Mouse (Mus musculus): ENCODE measurements around the gene Ly6g5b. TPM values are rescaled to one million over a fixed set of nuclear protein-coding genes. Genes with fewer than 3 reads are reported as not detected.

Ly6g5b gene
- polyA plus RNA-seq, 1 experiment = 1.0 TPM

- 9% methylated on average over 48 of the region's 48 CpGs for WGBS
- Histone ChIP-seq H3K4me3 (ENCODE audit: insufficient read depth, low read depth, low read length) (peak within 1 kb of the TSS; percentile 47), H3K27me3 (replicated peaks; ENCODE audit: control insufficient read depth, insufficient read depth, low read length) (no peaks in the 10 kb centered on the region), H3K36me3 (ENCODE audit: control insufficient read depth, insufficient read depth, low read length) (no peaks in the 10 kb centered on the region), H3K4me1 (ENCODE audit: control insufficient read depth, insufficient read depth, low read length) (no peaks in the 10 kb centered on the region; the same call in 1 of the 2 replicates), H3K27ac (ENCODE audit: insufficient read depth, low read depth, low read length) (peak within 1 kb of the TSS; percentile 65)
- peak; percentile 83 for DNase-seq
- no peak for TF ChIP-seq POLR2A (IDR thresholded peaks at IDR 0.05; ENCODE audit: low read depth, low read length)
- TF ChIP-seq CTCF (conservative IDR thresholded peaks at IDR 0.05; ENCODE audit: insufficient read depth, insufficient read length, low read depth, low read length) = no peak
These were observed 50.0 kb downstream of the Ly6g5b start, which contains the start of gene Ly6g6c for GRCm38 (mm10) chr17:35064951-35065947. TSS of gene Ly6g6c (plus strand) at chr17:35065388.

- peak overlapping the region; percentile 65 for H3K27ac ChIP-seq (ENCODE audit: insufficient read depth, low read depth, low read length)
- 43% methylated on average over 10 of the region's 10 CpGs for WGBS
- H3K27me3 ChIP-seq (replicated peaks; ENCODE audit: control insufficient read depth, insufficient read depth, low read length) = no peaks in the 10 kb centered on the region
- no peaks in the 10 kb centered on the region; the same call in 1 of the 2 replicates for H3K4me1 ChIP-seq (ENCODE audit: control insufficient read depth, insufficient read depth, low read length)
- no peaks in the 10 kb centered on the region for H3K36me3 ChIP-seq (ENCODE audit: control insufficient read depth, insufficient read depth, low read length)
- TF ChIP-seq CTCF (conservative IDR thresholded peaks at IDR 0.05; ENCODE audit: insufficient read depth, insufficient read length, low read depth, low read length) (no peak), POLR2A (IDR thresholded peaks at IDR 0.05; ENCODE audit: low read depth, low read length) (no peak)
- peak; percentile 18 for DNase-seq
- peak overlapping the region; percentile 4; the same call in 1 of the 2 replicates for H3K4me3 ChIP-seq (ENCODE audit: insufficient read depth, low read depth, low read length)
These were observed 50.8 kb downstream of the Ly6g5b start for GRCm38 (mm10) chr17:35064378-35064877.

Other genes starting within 250 kb of the Ly6g5b start
- 9.4 and 10.8 TPM in 2 replicates for gene Zbtb12, start 235.9 kb downstream of the Ly6g5b start, polyA plus RNA-seq (2012; rRNA removed)
- gene Gm20547, start 233.4 kb downstream of the Ly6g5b start, polyA plus RNA-seq (2012; rRNA removed) = 0.05 TPM in 1 of 2 replicates, not detected in the other
- 62.9 and 73.4 TPM in 2 replicates for gene C2, start 217.2 kb downstream of the Ly6g5b start, polyA plus RNA-seq (2012; rRNA removed)
- 134 and 169 TPM in 2 replicates for gene Ehmt2, start 217.0 kb downstream of the Ly6g5b start, polyA plus RNA-seq (2012; rRNA removed)
- gene Slc44a4, start 201.0 kb downstream of the Ly6g5b start, polyA plus RNA-seq (2012; rRNA removed) = 73.5 and 88.1 TPM in 2 replicates
- gene Neu1, start 184.2 kb downstream of the Ly6g5b start, polyA plus RNA-seq (2012; rRNA removed) = 448 and 498 TPM in 2 replicates
- 38.8 and 56.5 TPM in 2 replicates for gene Hspa1b, start 156.2 kb downstream of the Ly6g5b start, polyA plus RNA-seq (2012; rRNA removed)
- not detected in 2 replicates for gene Gm20481, start 145.5 kb downstream of the Ly6g5b start, polyA plus RNA-seq (2012; rRNA removed)
- gene Hspa1a, start 143.3 kb downstream of the Ly6g5b start, polyA plus RNA-seq (2012; rRNA removed) = 23.4 and 31.5 TPM in 2 replicates
- gene Hspa1l, start 142.7 kb downstream of the Ly6g5b start, polyA plus RNA-seq (2012; rRNA removed) = 0.33 and 0.58 TPM in 2 replicates
- gene Lsm2, start 133.6 kb downstream of the Ly6g5b start, polyA plus RNA-seq (2012; rRNA removed) = 70.2 and 88.2 TPM in 2 replicates
- gene Vars, start 114.4 kb downstream of the Ly6g5b start, polyA plus RNA-seq (2012; rRNA removed) = 52.5 and 64.5 TPM in 2 replicates
- gene Vwa7, start 98.8 kb downstream of the Ly6g5b start, polyA plus RNA-seq (2012; rRNA removed) = 0.80 and 0.89 TPM in 2 replicates
- gene Sapcd1, start 87.4 kb downstream of the Ly6g5b start, polyA plus RNA-seq (2012; rRNA removed) = 0.69 and 0.77 TPM in 2 replicates
- 1.6 and 2.4 TPM in 2 replicates for gene Msh5, start 68.7 kb downstream of the Ly6g5b start, polyA plus RNA-seq (2012; rRNA removed)
- 105 and 117 TPM in 2 replicates for gene Clic1, start 65.5 kb downstream of the Ly6g5b start, polyA plus RNA-seq (2012; rRNA removed)
- gene Ddah2, start 56.4 kb downstream of the Ly6g5b start, polyA plus RNA-seq (2012; rRNA removed) = 37.7 and 41.0 TPM in 2 replicates
- gene Ly6g6c, start 50.0 kb downstream of the Ly6g5b start, polyA plus RNA-seq (2012; rRNA removed) = 0.13 and 0.16 TPM in 2 replicates
- gene Mpig6b, start 49.2 kb downstream of the Ly6g5b start, polyA plus RNA-seq (2012; rRNA removed) = 0.46 and 0.66 TPM in 2 replicates
- gene Ly6g6e, start 38.5 kb downstream of the Ly6g5b start, polyA plus RNA-seq (2012; rRNA removed) = 2.1 and 2.5 TPM in 2 replicates
- gene Ly6g6d, start 37.4 kb downstream of the Ly6g5b start, polyA plus RNA-seq (2012; rRNA removed) = 8.1 and 8.9 TPM in 2 replicates
- gene Ly6g6f, start 29.8 kb downstream of the Ly6g5b start, polyA plus RNA-seq (2012; rRNA removed) = not detected in 2 replicates
- gene Abhd16a, start 26.2 kb downstream of the Ly6g5b start, polyA plus RNA-seq (2012; rRNA removed) = 156 and 217 TPM in 2 replicates
- not detected in 2 replicates for gene Ly6g5c, start 7.1 kb downstream of the Ly6g5b start, polyA plus RNA-seq (2012; rRNA removed)
- gene Gpank1, start 6.0 kb upstream of the Ly6g5b start, polyA plus RNA-seq (2012; rRNA removed) = 15.1 and 15.5 TPM in 2 replicates
- 434 and 474 TPM in 2 replicates for gene Csnk2b, start 6.6 kb upstream of the Ly6g5b start, polyA plus RNA-seq (2012; rRNA removed)
- 10.7 and 12.9 TPM in 2 replicates for gene D17H6S53E, start 10.9 kb upstream of the Ly6g5b start, polyA plus RNA-seq (2012; rRNA removed)
- 138 and 157 TPM in 2 replicates for gene Apom, start 16.6 kb upstream of the Ly6g5b start, polyA plus RNA-seq (2012; rRNA removed)
- gene Bag6, start 19.8 kb upstream of the Ly6g5b start, polyA plus RNA-seq (2012; rRNA removed) = 145 and 160 TPM in 2 replicates
- gene Prrc2a, start 49.5 kb upstream of the Ly6g5b start, polyA plus RNA-seq (2012; rRNA removed) = 237 and 272 TPM in 2 replicates
- 0.65 and 2.6 TPM in 2 replicates for gene Aif1, start 60.6 kb upstream of the Ly6g5b start, polyA plus RNA-seq (2012; rRNA removed)
- 9.4 and 17.7 TPM in 2 replicates for gene Lst1, start 73.0 kb upstream of the Ly6g5b start, polyA plus RNA-seq (2012; rRNA removed)
- 2.5 and 20.9 TPM in 2 replicates for gene Ltb, start 79.0 kb upstream of the Ly6g5b start, polyA plus RNA-seq (2012; rRNA removed)
- 0.64 and 0.94 TPM in 2 replicates for gene Tnf, start 86.6 kb upstream of the Ly6g5b start, polyA plus RNA-seq (2012; rRNA removed)
- 0.08 and 1.1 TPM in 2 replicates for gene Lta, start 89.9 kb upstream of the Ly6g5b start, polyA plus RNA-seq (2012; rRNA removed)
- gene Gm16181, start 105.4 kb upstream of the Ly6g5b start, polyA plus RNA-seq (2012; rRNA removed) = not detected in 2 replicates
- gene Atp6v1g2, start 118.2 kb upstream of the Ly6g5b start, polyA plus RNA-seq (2012; rRNA removed) = 6.6 and 6.7 TPM in 2 replicates
- gene Nfkbil1, start 120.4 kb upstream of the Ly6g5b start, polyA plus RNA-seq (2012; rRNA removed) = 11.5 and 11.7 TPM in 2 replicates
- 203 and 206 TPM in 2 replicates for gene Ddx39b, start 126.3 kb upstream of the Ly6g5b start, polyA plus RNA-seq (2012; rRNA removed)
- 340 and 351 TPM in 2 replicates for gene H2-D1, start 147.3 kb upstream of the Ly6g5b start, polyA plus RNA-seq (2012; rRNA removed)
- gene H2-Q1, start 205.0 kb upstream of the Ly6g5b start, polyA plus RNA-seq (2012; rRNA removed) = 0.03 TPM in 1 of 2 replicates, not detected in the other
- 2.1 and 2.4 TPM in 2 replicates for gene H2-Q2, start 226.8 kb upstream of the Ly6g5b start, polyA plus RNA-seq (2012; rRNA removed)

Measured in kidney, adult 2 months (tissue).